In genomic region chr7:16406978-16407377, GRCm38 (mm10) we compare ENCODE assay signal across 21 mouse cellular contexts. TPM values are rescaled to one million over a fixed set of nuclear protein-coding genes. Genes with fewer than 3 reads are reported as not detected.
DNase-seq lines count a peak whose midpoint lies in the region; ATAC-seq lines count a peak whose summit lies in the region.
"Had no signal": no experiment of that assay in that cellular context is flagged by ENCODE, and none has a peak within 500 bp of the region (broad histone marks: within the 10 kb centered on the region; RNA-seq: fewer than 3 reads in every experiment).

No protein-coding gene starts in this region.

- no peak for ATAC-seq in forebrain, embryonic 13.5 days
- ATAC-seq in kidney, embryonic 15.5 days (replicated peaks; ENCODE audit: low FRiP score) = no peak
- ATAC-seq in kidney, embryonic 14.5 days (ENCODE audit: low FRiP score, low TSS enrichment) = no peak
- ATAC-seq in liver, embryonic 16.5 days (ENCODE audit: low read depth) = no peak
- ATAC-seq: forebrain, embryonic 14.5 days; midbrain, embryonic 16.5 days had no signal

- no peak for DNase-seq in forebrain, embryonic 10.5 days (ENCODE audit: extremely low spot score, low spot score)
- DNase-seq in brain, adult 2 months (ENCODE audit: low read depth, low spot score) = peak; percentile 42
- no peak for DNase-seq in neural tube, embryonic 10.5 days (ENCODE audit: extremely low spot score, low spot score)
- DNase-seq in spleen, postnatal 14 days (ENCODE audit: low spot score in 2 of 2) = no peak
- DNase-seq: cerebellum, postnatal 14 days; embryo, embryonic 11 days; heart, postnatal 10 days; kidney, adult 8-10 months; kidney, postnatal 4 days; lung, postnatal 10 days had no signal

- peaks cover 67% of the 10 kb centered on the region for H3K36me3 ChIP-seq in forebrain, embryonic 10.5 days (replicated peaks)
- H3K36me3 ChIP-seq in forebrain, embryonic 13.5 days (ENCODE audit: poor library complexity, severe bottlenecking) = peaks cover 17% of the 10 kb centered on the region
- H3K36me3 ChIP-seq in kidney, embryonic 15.5 days = peaks cover 11% of the 10 kb centered on the region; the same call in 1 of the 2 replicates
- H3K36me3 ChIP-seq in kidney, embryonic 14.5 days (ENCODE audit: control insufficient read depth, insufficient read depth, low read length) = no peaks in the 10 kb centered on the region
- H3K36me3 ChIP-seq in liver, embryonic 16.5 days (ENCODE audit: control insufficient read depth, insufficient read depth) = peaks cover 2% of the 10 kb centered on the region; the same call in 1 of the 2 replicates
- H3K36me3 ChIP-seq: hindbrain, embryonic 15.5 days had no signal

- no peak overlapping the region for H3K4me2 ChIP-seq in forebrain, embryonic 13.5 days
- H3K4me2 ChIP-seq in kidney, embryonic 15.5 days = no peak overlapping the region
- no peak overlapping the region for H3K4me2 ChIP-seq in kidney, embryonic 14.5 days (replicated peaks; ENCODE audit: low read depth, low read length)
- H3K4me2 ChIP-seq in liver, embryonic 16.5 days (ENCODE audit: low read depth, low read length) = peak overlapping the region; percentile 79; the same call in 1 of the 2 replicates
- H3K4me2 ChIP-seq: embryonic facial prominence, embryonic 15.5 days; limb, embryonic 12.5 days had no signal

- WGBS in forebrain, embryonic 10.5 days = 93% methylated on average over 3 of the region's 3 CpGs
- WGBS in forebrain, embryonic 13.5 days = 92% methylated on average over 3 of the region's 3 CpGs
- WGBS in kidney, embryonic 15.5 days = 88% methylated on average over 3 of the region's 3 CpGs
- WGBS in kidney, embryonic 14.5 days = 94% methylated on average over 3 of the region's 3 CpGs
- 90% methylated on average over 3 of the region's 3 CpGs for WGBS in liver, embryonic 16.5 days (ENCODE audit: insufficient replicate concordance)

- no peaks in the 10 kb centered on the region for H3K27me3 ChIP-seq in forebrain, embryonic 10.5 days (ENCODE audit: poor library complexity, severe bottlenecking)
- H3K27me3 ChIP-seq in forebrain, embryonic 13.5 days = no peaks in the 10 kb centered on the region
- no peaks in the 10 kb centered on the region for H3K27me3 ChIP-seq in kidney, embryonic 15.5 days
- no peaks in the 10 kb centered on the region for H3K27me3 ChIP-seq in kidney, embryonic 14.5 days (ENCODE audit: control insufficient read depth, insufficient read depth, low read length)
- H3K27me3 ChIP-seq in liver, embryonic 16.5 days (ENCODE audit: control insufficient read depth, insufficient read depth, low read depth, low read length) = no peaks in the 10 kb centered on the region
- H3K27me3 ChIP-seq: CH12.LX; embryonic facial prominence, embryonic 15.5 days; hindbrain, embryonic 15.5 days; limb, embryonic 12.5 days had no signal

- H3K4me1 ChIP-seq in forebrain, embryonic 10.5 days = peaks cover 50% of the 10 kb centered on the region
- peaks cover 41% of the 10 kb centered on the region for H3K4me1 ChIP-seq in forebrain, embryonic 13.5 days
- peaks cover 49% of the 10 kb centered on the region for H3K4me1 ChIP-seq in kidney, embryonic 15.5 days
- H3K4me1 ChIP-seq in kidney, embryonic 14.5 days (ENCODE audit: control insufficient read depth, insufficient read depth, low read length) = peaks cover 38% of the 10 kb centered on the region
- H3K4me1 ChIP-seq in liver, embryonic 16.5 days (ENCODE audit: control insufficient read depth, low read depth, low read length) = peaks cover 58% of the 10 kb centered on the region

- no peak overlapping the region for H3K9ac ChIP-seq in forebrain, embryonic 13.5 days
- no peak overlapping the region for H3K9ac ChIP-seq in kidney, embryonic 15.5 days
- H3K9ac ChIP-seq in kidney, embryonic 14.5 days (ENCODE audit: low read depth, low read length) = no peak overlapping the region
- H3K9ac ChIP-seq in liver, embryonic 16.5 days (ENCODE audit: low read depth, low read length) = peak overlapping the region; percentile 39
- H3K9ac ChIP-seq: embryonic facial prominence, embryonic 15.5 days; hindbrain, embryonic 15.5 days; limb, embryonic 12.5 days had no signal

- H3K4me3 ChIP-seq in forebrain, embryonic 10.5 days = no peak overlapping the region
- H3K4me3 ChIP-seq in forebrain, embryonic 13.5 days = no peak overlapping the region
- no peak overlapping the region for H3K4me3 ChIP-seq in kidney, embryonic 15.5 days (replicated peaks)
- H3K4me3 ChIP-seq in kidney, embryonic 14.5 days (ENCODE audit: low read length) = no peak overlapping the region
- H3K4me3 ChIP-seq in liver, embryonic 16.5 days (ENCODE audit: low read depth, low read length) = no peak overlapping the region
- H3K4me3 ChIP-seq: embryonic facial prominence, embryonic 15.5 days; hindbrain, embryonic 15.5 days; left cerebral cortex, adult 2 months; limb, embryonic 12.5 days had no signal

- H3K9me3 ChIP-seq in forebrain, embryonic 10.5 days = no peaks in the 10 kb centered on the region
- H3K9me3 ChIP-seq in forebrain, embryonic 13.5 days (replicated peaks) = no peaks in the 10 kb centered on the region
- no peaks in the 10 kb centered on the region for H3K9me3 ChIP-seq in kidney, embryonic 15.5 days (replicated peaks)
- no peaks in the 10 kb centered on the region for H3K9me3 ChIP-seq in kidney, embryonic 14.5 days (ENCODE audit: control insufficient read depth, low read length)
- no peaks in the 10 kb centered on the region for H3K9me3 ChIP-seq in liver, embryonic 16.5 days (replicated peaks; ENCODE audit: control insufficient read depth, low read length)
- H3K9me3 ChIP-seq: embryonic facial prominence, embryonic 15.5 days; hindbrain, embryonic 15.5 days; limb, embryonic 12.5 days had no signal

- H3K27ac ChIP-seq in forebrain, embryonic 10.5 days = 0 out of 2 replicates have a peak overlapping the region, but pooled peaks have one; percentile 8
- H3K27ac ChIP-seq in forebrain, embryonic 13.5 days = no peak overlapping the region
- H3K27ac ChIP-seq in kidney, embryonic 15.5 days = 0 out of 2 replicates have a peak overlapping the region, but pooled peaks have one; percentile 6
- no peak overlapping the region for H3K27ac ChIP-seq in kidney, embryonic 14.5 days (ENCODE audit: low read depth, low read length)
- H3K27ac ChIP-seq in liver, embryonic 16.5 days (ENCODE audit: low read length) = peak overlapping the region; percentile 68

RNA-seq across cellular contexts. Expression of gene Zc3h4, which starts 6.3 kb away (rescaled TPM):
- 18.8 and 19.2 TPM in 2 replicates for polyA plus RNA-seq in forebrain, embryonic 10.5 days (2016; fragmentation: Nextera tagmentation; extraction: Ambion mirVana)
- 19.5 and 20.5 TPM in 2 replicates for polyA plus RNA-seq in forebrain, embryonic 13.5 days (2015; fragmentation: Nextera tagmentation; extraction: Ambion mirVana)
- 15.5 and 17.1 TPM in 2 replicates for polyA plus RNA-seq in kidney, embryonic 15.5 days (2015; fragmentation: Nextera tagmentation; extraction: Ambion mirVana)
- 16.7 and 23.6 TPM in 2 replicates for polyA plus RNA-seq in kidney, embryonic 14.5 days (2014; fragmentation: Nextera tagmentation; extraction: Ambion mirVana)
- polyA plus RNA-seq in liver, embryonic 16.5 days (2015; fragmentation: Nextera tagmentation; extraction: Ambion mirVana) = 7.0 and 7.2 TPM in 2 replicates

RNA-seq across cellular contexts. Expression of gene Sae1, which starts 19.4 kb away (rescaled TPM):
- 505 and 521 TPM in 2 replicates for polyA plus RNA-seq in forebrain, embryonic 10.5 days (2016; fragmentation: Nextera tagmentation; extraction: Ambion mirVana)
- polyA plus RNA-seq in forebrain, embryonic 13.5 days (2015; fragmentation: Nextera tagmentation; extraction: Ambion mirVana) = 355 and 370 TPM in 2 replicates
- 327 and 334 TPM in 2 replicates for polyA plus RNA-seq in kidney, embryonic 15.5 days (2015; fragmentation: Nextera tagmentation; extraction: Ambion mirVana)
- 241 and 323 TPM in 2 replicates for polyA plus RNA-seq in kidney, embryonic 14.5 days (2014; fragmentation: Nextera tagmentation; extraction: Ambion mirVana)
- 84.3 and 90.7 TPM in 2 replicates for polyA plus RNA-seq in liver, embryonic 16.5 days (2015; fragmentation: Nextera tagmentation; extraction: Ambion mirVana)

RNA-seq across cellular contexts. Expression of gene Tmem160, which starts 45.6 kb away (rescaled TPM):
- polyA plus RNA-seq in forebrain, embryonic 10.5 days (2016; fragmentation: Nextera tagmentation; extraction: Ambion mirVana) = 64.4 and 68.5 TPM in 2 replicates
- 55.7 and 56.4 TPM in 2 replicates for polyA plus RNA-seq in forebrain, embryonic 13.5 days (2015; fragmentation: Nextera tagmentation; extraction: Ambion mirVana)
- 51.0 and 55.9 TPM in 2 replicates for polyA plus RNA-seq in kidney, embryonic 15.5 days (2015; fragmentation: Nextera tagmentation; extraction: Ambion mirVana)
- 56.0 TPM in 2 replicates for polyA plus RNA-seq in kidney, embryonic 14.5 days (2014; fragmentation: Nextera tagmentation; extraction: Ambion mirVana)
- polyA plus RNA-seq in liver, embryonic 16.5 days (2015; fragmentation: Nextera tagmentation; extraction: Ambion mirVana) = 23.4 and 23.6 TPM in 2 replicates

Comparison
In these comparisons a context has a peak if more than half of its experiments do, and no peak if none do; other contexts are left out.
1. H3K27ac ChIP-seq: peak in forebrain, embryonic 10.5 days (single experiment), kidney, embryonic 15.5 days (single experiment) and liver, embryonic 16.5 days (single experiment); none in forebrain, embryonic 13.5 days (single experiment) and kidney, embryonic 14.5 days (single experiment).